Mouse (Mus musculus) megakaryocyte-erythroid progenitor cell, adult 5 weeks (primary cell): ENCODE measurements around the gene Slc7a6os. TPM values are rescaled to one million over a fixed set of nuclear protein-coding genes. Genes with fewer than 3 reads are reported as not detected.

Experiments used
- polyA plus RNA-seq: library from polyadenylated mRNA; stranded (reverse); fragments of >175 nt; gene quantifications from 2 replicates; pipeline ENCODE4 v1.2.3, GENCODE M21; 2012

The Slc7a6os gene
- 29.0 and 42.4 TPM in 2 replicates for polyA plus RNA-seq

DNA sequence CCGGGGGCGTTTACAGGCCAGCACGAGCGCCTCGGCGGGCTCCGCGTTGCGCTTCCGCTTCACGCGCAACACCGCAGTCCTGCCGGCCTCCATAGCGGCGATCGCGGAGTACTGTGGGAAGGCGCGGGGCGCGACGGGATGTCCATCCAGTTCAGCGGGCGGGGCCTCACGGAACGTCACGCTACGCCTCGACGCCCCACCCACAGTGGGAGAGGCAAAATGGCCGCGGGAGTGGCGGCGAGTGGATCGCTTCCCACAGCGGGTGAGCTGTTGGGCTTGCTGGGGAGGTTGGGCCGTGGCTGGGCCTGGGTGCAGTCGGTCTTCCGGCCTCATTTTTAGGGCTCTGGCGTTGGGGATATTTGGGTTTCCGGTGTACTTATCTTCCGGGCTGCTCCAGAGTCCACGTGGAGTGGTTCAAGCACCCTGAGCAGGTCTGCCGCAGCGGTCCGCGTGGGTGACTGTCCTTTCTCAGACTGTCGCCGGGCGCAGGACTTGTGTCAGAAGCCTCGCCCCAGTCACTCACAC lies at the start of gene Slc7a6os, which contains the start of gene Prmt7:
TSS of gene Slc7a6os (minus strand) at position 115 of the 525 bp plus-strand sequence.
TSS of gene Prmt7 (plus strand) at position 116 of the 525 bp plus-strand sequence.

DNA sequence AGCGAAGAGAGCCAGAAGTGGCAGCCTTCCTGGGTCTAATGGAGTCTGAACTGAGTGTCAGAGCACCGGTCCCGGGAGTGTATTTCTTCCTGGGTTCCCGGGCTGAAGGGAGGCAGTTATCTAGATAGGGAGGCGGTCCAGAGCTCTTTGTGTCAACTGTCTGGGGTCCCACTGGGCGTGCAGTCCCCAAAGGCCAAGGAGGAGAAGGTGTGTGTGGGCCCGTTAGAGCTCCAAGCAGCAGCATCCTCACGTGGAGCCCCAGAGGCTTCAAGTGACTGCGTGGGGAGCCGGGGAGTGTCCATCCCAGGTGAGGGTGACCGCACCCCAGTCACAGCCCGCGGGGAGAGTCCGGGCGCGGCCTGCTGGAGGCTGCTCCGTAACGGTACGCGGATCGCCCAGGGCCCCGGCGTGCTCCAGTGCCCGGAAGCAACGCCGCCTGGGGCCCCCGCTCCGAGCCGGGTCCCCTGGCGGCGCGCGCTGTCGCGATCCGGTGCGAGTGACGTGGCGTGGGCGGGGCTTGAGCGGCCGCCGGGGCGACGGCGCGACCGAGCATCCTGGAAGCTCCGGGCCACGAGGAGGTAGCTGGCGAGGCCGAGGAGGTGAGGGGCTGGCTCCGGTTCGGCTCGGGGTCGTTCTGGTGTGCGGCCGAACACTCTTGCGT lies 42.2 kb downstream of the Slc7a6os start, which contains the start of gene Slc7a6:
TSS of gene Slc7a6 (plus strand) at position 502 of the 661 bp plus-strand sequence.

Other genes starting within 250 kb of the Slc7a6os start
- gene Slc12a4, start 244.8 kb downstream of the Slc7a6os start, polyA plus RNA-seq: 10.0 and 12.7 TPM in 2 replicates
- not detected in 2 replicates for gene Dpep3, start 231.5 kb downstream of the Slc7a6os start, polyA plus RNA-seq
- gene Dus2, start 219.6 kb downstream of the Slc7a6os start, polyA plus RNA-seq: 3.3 and 4.1 TPM in 2 replicates
- gene Dpep2nb, start 205.0 kb downstream of the Slc7a6os start, polyA plus RNA-seq: not detected in 2 replicates
- gene Ddx28, start 199.1 kb downstream of the Slc7a6os start, polyA plus RNA-seq: 25.8 and 27.4 TPM in 2 replicates
- 11.1 and 13.5 TPM in 2 replicates for gene Nfatc3, start 152.1 kb downstream of the Slc7a6os start, polyA plus RNA-seq
- gene Esrp2, start 74.0 kb downstream of the Slc7a6os start, polyA plus RNA-seq: 0.71 and 3.2 TPM in 2 replicates
- 11.0 and 14.7 TPM in 2 replicates for gene Pla2g15, start 60.5 kb downstream of the Slc7a6os start, polyA plus RNA-seq
- 11.6 and 15.8 TPM in 2 replicates for gene Slc7a6, start 42.1 kb downstream of the Slc7a6os start, polyA plus RNA-seq
- 26.8 and 28.8 TPM in 2 replicates for gene Prmt7, start within 50 bp of the Slc7a6os start, polyA plus RNA-seq
- 0.20 and 0.26 TPM in 2 replicates for gene Smpd3, start 127.1 kb upstream of the Slc7a6os start, polyA plus RNA-seq
- 1.5 and 1.6 TPM in 2 replicates for gene Zfp90, start 204.4 kb upstream of the Slc7a6os start, polyA plus RNA-seq